Mouse (Mus musculus) liver, embryonic 14.5 days (tissue): Measurements from ENCODE around the gene Podxl.

Experiments used
- CTCF ChIP-seq: IDR thresholded peaks from 2 replicates; pipeline ENCODE4 v1.5.1; 2016; ENCODE audit warnings: antibody characterized with exemption, low read depth, control low read depth
- EP300 ChIP-seq: IDR thresholded peaks from 2 replicates; pipeline ENCODE4 v1.6.1; 2016; ENCODE audit warnings: antibody characterized with exemption, low read depth

GRCm38 (mm10) chr6:31520486-31521215 lies 43.1 kb downstream of the Podxl start:
- TF ChIP-seq CTCF (no peak), EP300 (no peak)
